Mouse (Mus musculus) C2C12 (cell line): ENCODE results near the gene 2210011C24Rik. TPM values are rescaled to one million over a fixed set of nuclear protein-coding genes. Genes with fewer than 3 reads are reported as not detected.

Experiments
- H3K27me3 ChIP-seq: one replicate; pipeline ENCODE4 v1.6.1; 2011; ENCODE audit not compliant: control insufficient read depth, insufficient read depth, insufficient read length
- H3K36me3 ChIP-seq: one replicate; pipeline ENCODE4 v1.6.1; 2011; ENCODE audit not compliant: control insufficient read depth, insufficient read depth
- H3K4me3 ChIP-seq: one replicate; pipeline ENCODE4 v1.5.1; 2011; ENCODE audit warnings: mild to moderate bottlenecking, control low read depth; ENCODE audit not compliant: poor library complexity, insufficient read depth, severe bottlenecking
- H3K79me2 ChIP-seq: one replicate; pipeline ENCODE4 v1.6.1; 2011; ENCODE audit not compliant: control insufficient read depth, insufficient read depth
- H3K79me3 ChIP-seq: one replicate; pipeline ENCODE4 v1.6.1; 2011; ENCODE audit warnings: low read depth, control low read depth
- H3ac ChIP-seq: one replicate; pipeline ENCODE3; 2011; ENCODE audit warnings: low read depth; ENCODE audit not compliant: control insufficient read depth, insufficient read length
- CEBPB ChIP-seq: IDR thresholded peaks from one replicate; pipeline ENCODE4 v1.6.1; 2011; ENCODE audit warnings: low read depth, mild to moderate bottlenecking, control low read depth, moderate library complexity
- CTCF ChIP-seq: IDR thresholded peaks from one replicate; pipeline ENCODE4 v1.5.1; 2011; ENCODE audit not compliant: control insufficient read depth, insufficient read depth, insufficient read length
- FOSL1 ChIP-seq: IDR thresholded peaks from one replicate; pipeline ENCODE4 v1.8.0; 2011; ENCODE audit warnings: mild to moderate bottlenecking, low read length; ENCODE audit not compliant: poor library complexity, insufficient read depth, severe bottlenecking
- MAX ChIP-seq: IDR thresholded peaks from one replicate; pipeline ENCODE4 v1.6.1; 2011; ENCODE audit warnings: mild to moderate bottlenecking, control low read depth
- MYOD1 ChIP-seq: IDR thresholded peaks from one replicate; pipeline ENCODE4 v1.6.1; 2011; ENCODE audit warnings: low read depth; ENCODE audit not compliant: control insufficient read depth, insufficient read length
- MYOG ChIP-seq: IDR thresholded peaks from one replicate; pipeline ENCODE4 v1.6.1; 2011; ENCODE audit not compliant: control insufficient read depth, insufficient read length; ENCODE audit errors: extremely low read depth
- USF1 ChIP-seq: IDR thresholded peaks from one replicate; pipeline ENCODE4 v1.6.1; 2011; ENCODE audit warnings: low read depth, mild to moderate bottlenecking, control low read depth, moderate library complexity
- polyA plus RNA-seq: library from polyadenylated mRNA; unstranded; fragments of >200 nt; fragmentation: generic; extraction: Trizol; gene quantifications from one replicate; pipeline ENCODE4 v1.2.1, GENCODE M21; 2012; ENCODE audit warnings: missing spikeins

The 2210011C24Rik gene
- polyA plus RNA-seq, 1 experiment = 1.5 TPM

DNA sequence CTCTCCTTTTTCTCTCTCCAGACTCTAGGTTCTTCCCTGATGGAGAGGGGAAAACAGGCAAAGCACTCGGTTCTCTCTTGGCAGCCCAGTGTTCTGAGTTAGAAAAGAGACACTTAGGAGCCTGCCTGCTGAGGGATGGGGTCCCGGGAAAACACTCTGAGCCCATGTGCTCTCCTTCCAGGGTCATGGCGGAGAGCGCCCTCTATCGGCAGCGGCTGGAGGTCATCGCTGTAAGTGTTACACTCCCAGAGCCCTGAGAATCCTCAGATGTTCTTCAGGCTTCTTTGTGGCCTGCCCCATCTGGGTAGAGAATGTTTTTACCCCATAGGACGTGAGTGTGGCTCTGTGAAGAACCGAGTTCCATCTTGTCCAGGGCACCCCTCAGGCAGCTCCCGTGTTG lies 12.2 kb upstream of the 2210011C24Rik start:
- peak; percentile 69 for TF ChIP-seq CTCF
- no peak for TF ChIP-seq MYOD1
- no peak overlapping the region for H3K4me3 ChIP-seq

GRCm38 (mm10) chr8:84023631-84024030 lies 11.7 kb upstream of the 2210011C24Rik start:
- Histone ChIP-seq H3K79me2 (no peaks in the 10 kb centered on the region), H3ac (no peak overlapping the region), H3K27me3 (no peaks in the 10 kb centered on the region), H3K4me3 (no peak overlapping the region), H3K36me3 (no peaks in the 10 kb centered on the region), H3K79me3 (no peaks in the 10 kb centered on the region)
- no peak for TF ChIP-seq MYOD1
- TF ChIP-seq FOSL1 = no peak
- no peak for TF ChIP-seq MAX
- TF ChIP-seq CEBPB = no peak
- TF ChIP-seq USF1 = no peak
- no peak for TF ChIP-seq CTCF
- TF ChIP-seq MYOG = no peak

More for the DNA sequence above, 12.2 kb upstream of the 2210011C24Rik start:
- no peaks in the 10 kb centered on the region for H3K36me3 ChIP-seq
- H3K79me2 ChIP-seq = no peaks in the 10 kb centered on the region
- no peaks in the 10 kb centered on the region for H3K27me3 ChIP-seq
- H3K79me3 ChIP-seq = no peaks in the 10 kb centered on the region
- no peak overlapping the region for H3ac ChIP-seq

GRCm38 (mm10) chr8:84023085-84023484 lies 11.1 kb upstream of the 2210011C24Rik start:
- Histone ChIP-seq H3K36me3 (no peaks in the 10 kb centered on the region), H3ac (no peak overlapping the region), H3K4me3 (no peak overlapping the region), H3K79me3 (no peaks in the 10 kb centered on the region), H3K27me3 (no peaks in the 10 kb centered on the region), H3K79me2 (no peaks in the 10 kb centered on the region)
- TF ChIP-seq MYOG = no peak
- no peak for TF ChIP-seq CEBPB
- no peak for TF ChIP-seq FOSL1
- TF ChIP-seq USF1 = peak; percentile 76
- peak; percentile 31 for TF ChIP-seq MYOD1
- TF ChIP-seq MAX = peak; percentile 81

- Histone ChIP-seq H3K27me3 (no peaks in the 10 kb centered on the region), H3K36me3 (no peaks in the 10 kb centered on the region), H3ac (no peak overlapping the region), H3K4me3 (no peak overlapping the region), H3K79me3 (no peaks in the 10 kb centered on the region), H3K79me2 (no peaks in the 10 kb centered on the region)
- TF ChIP-seq CEBPB = no peak
- TF ChIP-seq USF1 = no peak
Measured at GRCm38 (mm10) chr8:84021569-84021968, 9.6 kb upstream of the 2210011C24Rik start.

- Histone ChIP-seq H3K79me2 (no peaks in the 10 kb centered on the region), H3ac (peak within 1 kb of the TSS; percentile 6), H3K79me3 (no peaks in the 10 kb centered on the region), H3K4me3 (no peak within 1 kb of the TSS), H3K36me3 (no peaks in the 10 kb centered on the region), H3K27me3 (no peaks in the 10 kb centered on the region)
- TF ChIP-seq MYOD1 = no peak
Measured at GRCm38 (mm10) chr8:84021096-84021495, 9.1 kb upstream of the 2210011C24Rik start, which contains the start of gene Palm3. TSS of gene Palm3 (plus strand) at chr8:84021471.

- Histone ChIP-seq H3K79me2 (no peaks in the 10 kb centered on the region), H3K27me3 (no peaks in the 10 kb centered on the region), H3K79me3 (no peaks in the 10 kb centered on the region), H3ac (no peak overlapping the region), H3K36me3 (no peaks in the 10 kb centered on the region), H3K4me3 (no peak overlapping the region)
- no peak for TF ChIP-seq MAX
- TF ChIP-seq MYOG = no peak
- no peak for TF ChIP-seq CTCF
- no peak for TF ChIP-seq FOSL1
- no peak for TF ChIP-seq CEBPB
- no peak for TF ChIP-seq MYOD1
- no peak for TF ChIP-seq USF1
Measured at GRCm38 (mm10) chr8:84019738-84020137, 7.8 kb upstream of the 2210011C24Rik start.

- Histone ChIP-seq H3K4me3 (no peak overlapping the region), H3K79me3 (no peaks in the 10 kb centered on the region), H3K79me2 (no peaks in the 10 kb centered on the region), H3K27me3 (peaks cover 3% of the 10 kb centered on the region), H3ac (no peak overlapping the region), H3K36me3 (no peaks in the 10 kb centered on the region)
- TF ChIP-seq FOSL1 (no peak), USF1 (no peak), MYOG (no peak), MYOD1 (no peak), CEBPB (no peak), CTCF (no peak), MAX (no peak)
Measured at GRCm38 (mm10) chr8:84015833-84016232, 3.9 kb upstream of the 2210011C24Rik start.
